Mouse (Mus musculus): ENCODE results near the gene Mcm7.
A peak's percentile ranks its signal among the peaks of the same experiment; 100 is the strongest.

Gene Mcm7

GRCm38 (mm10) chr5:138155443-138155976 lies 16.7 kb downstream of the Mcm7 start, which contains the start of gene Zfp113:
Gene Zfp113 (minus strand): TSS chr5:138155744.
- peak; percentile 62 for DNase-seq (ENCODE audit: low spot score)

GRCm38 (mm10) chr5:138154390-138154789 lies 17.8 kb downstream of the Mcm7 start:
- DNase-seq (ENCODE audit: low spot score) = no peak

- no peak for DNase-seq (ENCODE audit: low spot score)
These were observed 33.6 kb downstream of the Mcm7 start for GRCm38 (mm10) chr5:138138585-138138984.

GRCm38 (mm10) chr5:138137935-138138549 lies 34.2 kb downstream of the Mcm7 start:
- DNase-seq (ENCODE audit: low spot score) = no peak

GRCm38 (mm10) chr5:138137257-138137656 lies 35.0 kb downstream of the Mcm7 start:
- no peak for DNase-seq (ENCODE audit: low spot score)

- DNase-seq (ENCODE audit: low spot score) = no peak
These were observed 39.7 kb downstream of the Mcm7 start for GRCm38 (mm10) chr5:138132425-138133064.

GRCm38 (mm10) chr5:138118041-138118440 lies 54.2 kb downstream of the Mcm7 start:
- no peak for DNase-seq (ENCODE audit: low spot score)

- DNase-seq (ENCODE audit: low spot score) = no peak
These were observed 54.8 kb downstream of the Mcm7 start for GRCm38 (mm10) chr5:138117199-138118015.

- peak; percentile 66 for DNase-seq (ENCODE audit: low spot score)
These were observed 55.7 kb downstream of the Mcm7 start, which contains the start of gene Zscan21 for GRCm38 (mm10) chr5:138116255-138117198. Gene Zscan21 (plus strand): TSS chr5:138116903.

All from ovary, postnatal 10 days (tissue).